Mouse (Mus musculus): ENCODE results near the gene Ppp1r3d.

DNA sequence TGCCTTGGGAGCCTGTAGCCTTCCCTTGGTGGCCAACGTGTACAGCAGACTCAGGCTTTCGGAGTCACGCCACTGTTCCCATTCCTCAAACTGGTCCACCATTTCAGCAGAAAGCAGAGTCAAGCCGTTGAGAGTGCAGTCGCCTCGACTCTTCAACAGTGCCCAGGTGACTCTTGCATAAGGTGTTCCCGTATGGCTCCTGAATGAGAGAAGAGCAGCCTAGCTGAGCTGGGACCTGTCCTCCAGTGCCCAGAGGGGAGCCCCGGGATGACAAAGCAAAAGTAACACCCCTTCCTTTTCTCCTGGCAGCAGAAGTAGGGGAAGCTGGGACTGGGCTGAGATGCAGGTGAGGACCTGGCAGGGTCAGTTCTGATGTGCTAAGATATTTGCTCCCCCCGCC is 13.9 kb upstream of the Ppp1r3d start:
- TF ChIP-seq CTCF (conservative IDR thresholded peaks at IDR 0.05; ENCODE audit: low read length) (no peak), POU5F1 (IDR thresholded peaks at IDR 0.05; ENCODE audit: borderline replicate concordance, low read length) (no peak)

Measured in E14TG2a.4 (cell line).